Mouse (Mus musculus) retina, embryonic 14.5 days (tissue): Measurements from ENCODE around the gene Aco2.
A peak's percentile ranks its signal among the peaks of the same experiment; 100 is the strongest.

Source experiments
- DNase-seq: peaks from one replicate; pipeline ENCODE4 v3.0.0-alpha.2; 2015; ENCODE audit warnings: low spot score

Aco2 gene

GRCm38 (mm10) chr15:81920546-81921217 is 48.6 kb downstream of the Aco2 start:
- DNase-seq = no peak

DNA sequence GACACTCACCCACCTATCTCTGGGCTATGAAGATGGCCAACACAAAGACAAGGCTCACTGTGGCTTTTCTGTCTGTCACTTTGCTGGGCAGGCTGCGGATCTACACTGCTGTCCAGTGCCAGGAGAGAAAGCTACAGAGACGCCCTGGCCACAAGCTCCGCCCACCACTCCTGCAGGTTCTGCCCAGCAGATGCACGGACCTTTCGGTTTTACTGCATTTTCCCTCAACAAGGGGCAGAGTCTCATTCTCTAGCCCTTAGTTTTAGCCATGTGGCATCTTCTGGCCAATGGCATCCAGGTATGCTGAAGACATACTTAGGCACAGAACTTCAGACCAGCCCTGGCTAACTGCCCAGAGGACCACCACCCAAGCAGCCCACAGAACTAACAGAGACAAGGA is 49.1 kb downstream of the Aco2 start:
- DNase-seq = no peak

DNA sequence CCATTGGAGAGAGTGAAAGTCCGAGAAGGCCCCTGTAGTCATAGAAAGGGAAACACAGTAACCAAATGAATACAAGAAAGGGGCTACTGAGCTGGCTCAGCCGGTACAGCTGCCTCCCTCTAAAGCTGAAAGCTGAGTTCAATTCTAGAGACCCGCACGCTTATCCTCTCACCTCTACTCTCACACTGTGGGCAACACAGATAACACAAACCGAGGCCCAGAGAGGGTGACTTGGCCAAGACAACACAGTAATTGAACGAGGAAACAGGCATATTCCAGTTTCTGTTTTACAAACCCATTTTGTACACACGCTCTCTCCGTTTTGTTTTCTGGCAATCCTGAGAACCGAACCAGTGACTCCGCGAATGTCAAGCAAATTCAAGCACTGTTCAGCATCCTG is 52.8 kb downstream of the Aco2 start:
- no peak for DNase-seq

- peak; percentile 98 for DNase-seq
Observed at GRCm38 (mm10) chr15:81925760-81926445, 53.8 kb downstream of the Aco2 start, which contains the start of gene Polr3h. TSS of gene Polr3h (minus strand) at chr15:81926240.

DNA sequence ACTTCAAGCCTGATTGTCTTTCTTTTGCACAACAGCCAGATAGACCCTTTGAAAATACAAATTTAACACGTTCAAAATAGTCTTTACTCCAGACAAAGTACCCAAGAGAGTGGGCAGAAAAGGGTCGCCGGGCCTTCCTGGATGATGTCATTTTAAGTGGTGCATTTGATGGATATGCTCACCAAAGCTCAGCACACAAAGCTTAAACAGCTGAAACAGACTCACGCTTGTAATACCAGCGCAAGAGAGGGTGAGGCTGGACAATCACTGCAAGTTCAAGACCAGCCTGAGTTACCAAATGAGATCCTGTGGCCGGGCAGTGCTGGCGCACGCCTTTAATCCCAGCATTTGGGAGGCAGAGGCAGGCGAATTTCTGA is 54.3 kb downstream of the Aco2 start:
- no peak for DNase-seq

DNA sequence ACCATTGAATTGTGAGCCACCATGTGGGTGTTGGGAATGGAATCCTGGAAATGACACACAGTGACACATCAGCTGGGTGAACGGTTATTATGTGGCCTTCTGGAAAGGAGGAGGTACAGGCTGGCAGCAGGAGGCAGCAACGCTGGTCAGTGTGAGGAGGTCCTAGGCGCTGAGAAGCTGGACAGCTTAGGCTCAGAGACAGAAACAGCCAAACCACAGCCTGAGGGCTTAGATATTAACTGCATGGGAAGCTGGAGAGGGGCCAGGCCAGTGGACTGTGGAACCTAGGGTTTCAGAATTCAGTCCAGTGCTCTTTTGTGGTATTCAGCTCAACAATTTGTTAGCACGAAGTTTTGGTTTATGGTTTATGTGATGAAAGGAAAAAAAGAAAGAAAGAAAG is 55.6 kb downstream of the Aco2 start:
- DNase-seq = no peak

DNA sequence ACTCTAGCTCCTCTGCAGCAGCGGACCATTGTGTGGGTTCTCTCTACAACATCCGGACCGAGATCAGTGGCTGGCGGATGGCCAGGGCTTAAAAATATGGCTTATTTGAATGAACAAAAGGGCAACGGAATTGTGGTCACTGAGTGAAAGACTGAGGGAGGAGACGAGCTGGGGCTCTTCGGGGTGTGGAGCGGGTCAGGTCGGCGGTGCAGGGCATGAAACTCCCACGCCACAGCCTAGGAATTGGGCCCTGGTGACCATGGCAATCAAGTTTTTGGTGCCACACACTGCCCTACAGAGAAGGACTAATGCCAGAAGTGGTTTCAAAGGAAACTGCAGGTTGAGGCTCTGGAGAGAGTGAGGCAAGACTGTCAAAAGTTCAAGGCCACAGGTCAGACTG is 56.2 kb downstream of the Aco2 start:
- no peak for DNase-seq

- DNase-seq = no peak
Observed at GRCm38 (mm10) chr15:81932951-81933470, 60.9 kb downstream of the Aco2 start.

GRCm38 (mm10) chr15:81933986-81934385 is 61.9 kb downstream of the Aco2 start:
- no peak for DNase-seq

DNA sequence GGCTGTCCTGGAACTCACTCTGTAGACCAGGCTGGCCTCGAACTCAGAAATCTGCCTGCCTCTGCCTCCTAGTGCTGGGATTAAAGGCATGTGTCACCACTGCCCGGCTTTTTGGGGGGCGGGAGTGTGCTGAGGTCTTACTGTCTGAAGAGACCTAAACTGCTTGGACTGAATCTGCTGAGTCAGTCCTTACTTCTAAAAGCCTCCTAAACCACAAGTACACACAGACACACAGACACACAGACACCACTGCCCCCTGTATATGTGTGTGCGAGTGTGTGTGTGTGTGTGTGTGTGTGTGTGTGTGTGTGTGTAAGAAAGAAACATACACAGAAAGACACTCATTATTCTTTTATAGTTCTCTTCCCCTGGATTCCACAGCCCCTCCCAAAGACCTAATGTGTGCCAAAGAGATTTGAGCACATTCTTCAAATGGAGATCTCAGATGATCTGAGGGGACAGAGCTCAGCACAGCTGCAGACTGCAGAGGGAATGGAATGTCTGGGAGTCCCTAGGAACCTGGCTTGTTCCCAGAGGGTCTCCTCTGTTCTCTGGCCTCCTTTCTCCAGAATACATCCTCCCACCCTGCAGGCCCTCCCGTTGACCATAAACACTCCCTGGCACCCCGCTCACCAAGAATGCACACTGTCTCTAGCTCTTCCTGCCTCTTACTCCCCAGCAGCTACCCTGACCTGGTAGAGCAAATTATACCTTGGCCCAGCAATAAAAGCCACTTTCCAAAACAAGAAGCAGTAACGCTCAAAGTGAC is 63.9 kb downstream of the Aco2 start:
- no peak for DNase-seq

DNA sequence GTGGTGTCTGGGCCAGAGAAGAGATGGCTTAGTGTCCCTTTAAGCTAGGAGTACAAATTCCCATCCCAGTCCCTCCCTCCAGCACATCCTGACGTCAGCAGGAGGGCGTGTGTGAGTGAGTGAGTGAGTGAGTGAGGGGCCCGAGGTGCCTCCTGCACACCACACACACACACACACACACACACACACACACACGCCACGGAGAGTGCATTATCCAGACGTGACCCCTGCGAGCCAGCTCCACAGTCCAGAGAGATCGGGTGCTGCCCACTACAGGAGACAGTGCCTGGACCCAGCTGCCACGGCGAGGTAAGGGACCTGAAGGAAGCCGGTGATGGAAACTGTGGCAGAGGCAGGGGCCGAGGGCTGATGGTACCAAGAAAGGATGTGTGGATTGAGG is 64.6 kb downstream of the Aco2 start, which contains the start of gene Csdc2:
Csdc2 (plus strand) TSS at position 81 of the 400 bp plus-strand sequence.
- peak; percentile 67 for DNase-seq

- DNase-seq = no peak
Observed at GRCm38 (mm10) chr15:81937098-81937972, 65.2 kb downstream of the Aco2 start.

DNA sequence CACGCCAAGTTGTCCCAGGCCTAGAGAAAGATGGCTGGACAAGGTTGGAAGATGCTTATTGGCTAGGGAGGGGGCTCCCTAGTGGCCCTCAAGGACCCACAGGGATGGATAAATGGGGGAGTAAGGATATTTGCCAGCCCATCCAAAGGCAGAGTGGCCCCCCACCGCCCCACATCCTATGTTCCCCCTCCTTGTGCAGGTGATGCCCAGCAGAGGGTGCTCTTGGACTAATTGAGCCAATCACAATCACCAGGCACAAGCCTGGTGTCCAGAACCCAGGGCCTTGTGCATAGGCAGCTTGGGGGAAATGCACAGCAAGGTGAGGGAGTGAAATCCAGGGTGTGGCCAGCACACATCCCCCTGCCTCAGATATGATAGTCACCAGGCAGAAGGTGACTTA is 66.1 kb downstream of the Aco2 start:
- DNase-seq = peak; percentile 76

- no peak for DNase-seq
Observed at GRCm38 (mm10) chr15:81939157-81939715, 67.1 kb downstream of the Aco2 start.

GRCm38 (mm10) chr15:81939774-81940173 is 67.7 kb downstream of the Aco2 start:
- no peak for DNase-seq

DNA sequence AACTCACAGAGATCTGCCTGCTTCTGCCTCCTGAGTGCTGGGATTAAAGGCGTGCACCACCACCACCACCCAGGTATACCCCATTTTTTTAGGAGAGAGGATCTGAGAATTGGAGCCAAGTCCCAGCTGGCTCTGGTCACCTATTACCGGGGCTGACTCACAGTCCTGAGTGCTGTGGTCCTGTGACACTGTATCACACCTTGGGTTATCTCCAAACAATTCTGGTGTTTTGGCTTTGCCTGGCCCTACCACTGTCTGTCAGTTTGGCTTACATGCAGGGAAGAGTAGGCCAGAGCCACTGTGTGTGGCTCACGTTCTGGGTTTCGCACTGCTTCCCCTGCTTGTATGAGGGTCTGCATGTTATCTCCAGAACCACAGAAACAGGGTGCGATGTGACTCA is 68.1 kb downstream of the Aco2 start:
- DNase-seq = no peak

GRCm38 (mm10) chr15:81941010-81941409 is 68.9 kb downstream of the Aco2 start:
- no peak for DNase-seq

GRCm38 (mm10) chr15:81943176-81943749 is 71.2 kb downstream of the Aco2 start:
- DNase-seq = peak; percentile 74

GRCm38 (mm10) chr15:81949076-81949475 is 77.0 kb downstream of the Aco2 start:
- no peak for DNase-seq

GRCm38 (mm10) chr15:81949476-81950131 is 77.5 kb downstream of the Aco2 start:
- no peak for DNase-seq
